8 mouse cellular contexts compared by ENCODE assay signal in the genomic region with DNA sequence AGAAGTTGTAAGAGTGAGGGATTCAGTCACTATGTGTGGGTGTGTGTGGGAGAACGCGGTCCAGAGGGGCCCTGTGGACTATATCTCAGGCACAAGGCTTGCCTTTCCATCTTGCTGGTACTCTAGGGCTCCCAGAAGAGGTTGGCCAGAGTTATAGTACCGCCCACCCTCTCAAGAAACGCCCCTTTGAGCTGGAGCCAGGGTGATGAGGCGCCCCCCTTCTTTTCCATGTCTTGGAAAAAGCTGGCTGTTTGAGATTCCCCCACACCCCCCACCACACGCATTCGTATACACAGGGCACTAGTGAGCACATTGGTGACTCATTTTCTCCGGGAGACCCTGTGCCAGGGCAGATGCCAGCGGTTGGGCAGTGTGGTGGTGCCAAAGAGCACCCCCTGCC. TPM values are rescaled to one million over a fixed set of nuclear protein-coding genes. Genes with fewer than 3 reads are reported as not detected.
DNase-seq lines count a peak whose midpoint lies in the region; ATAC-seq lines count a peak whose summit lies in the region.
"Had no signal": no experiment of that assay in that cellular context is flagged by ENCODE, and none has a peak within 500 bp of the region (broad histone marks: within the 10 kb centered on the region; RNA-seq: fewer than 3 reads in every experiment).

No protein-coding gene starts in this region.

- DNase-seq in 3T3-L1 (ENCODE audit: low read depth, low spot score) = peak; percentile 48
- peak; percentile 22 for DNase-seq in R1 (ENCODE audit: low read depth, low spot score)
- peak; percentile 14 for DNase-seq in hindbrain, embryonic 11.5 days (ENCODE audit: low spot score)
- DNase-seq in liver, embryonic 13.5 days = no peak
- DNase-seq in urinary bladder, postnatal 25 days (ENCODE audit: low spot score) = no peak
- DNase-seq in adrenal gland, postnatal 10 days = no peak

- H3K4me1 ChIP-seq in hindbrain, embryonic 11.5 days (replicated peaks; ENCODE audit: control insufficient read depth, insufficient read depth, low read length) = peaks cover 14% of the 10 kb centered on the region; the same call in 1 of the 2 replicates
- peaks cover 10% of the 10 kb centered on the region for H3K4me1 ChIP-seq in liver, embryonic 13.5 days (replicated peaks)
- H3K4me1 ChIP-seq in stomach, embryonic 15.5 days = peaks cover 28% of the 10 kb centered on the region

- no peak overlapping the region for H3K27ac ChIP-seq in hindbrain, embryonic 11.5 days (ENCODE audit: low read depth, low read length)
- H3K27ac ChIP-seq in liver, embryonic 13.5 days = no peak overlapping the region
- H3K27ac ChIP-seq in stomach, embryonic 15.5 days = peak overlapping the region; percentile 79

- H3K9me3 ChIP-seq in hindbrain, embryonic 11.5 days (ENCODE audit: control insufficient read depth, low read length) = no peaks in the 10 kb centered on the region
- H3K9me3 ChIP-seq in liver, embryonic 13.5 days (replicated peaks) = no peaks in the 10 kb centered on the region
- no peaks in the 10 kb centered on the region for H3K9me3 ChIP-seq in stomach, embryonic 15.5 days
- H3K9me3 ChIP-seq: megakaryocyte, embryonic 14.5 days had no signal

- no peak overlapping the region for H3K9ac ChIP-seq in hindbrain, embryonic 11.5 days (ENCODE audit: low read depth, low read length)
- peak overlapping the region; percentile 61 for H3K9ac ChIP-seq in liver, embryonic 13.5 days
- 0 out of 2 replicates have a peak overlapping the region, but pooled peaks have one; percentile 88 for H3K9ac ChIP-seq in stomach, embryonic 15.5 days

- H3K4me3 ChIP-seq in hindbrain, embryonic 11.5 days (ENCODE audit: low read depth, low read length) = peak overlapping the region; percentile 80
- peak overlapping the region; percentile 61 for H3K4me3 ChIP-seq in liver, embryonic 13.5 days (replicated peaks)
- H3K4me3 ChIP-seq in stomach, embryonic 15.5 days (replicated peaks) = peak overlapping the region; percentile 83

- no peaks in the 10 kb centered on the region for H3K36me3 ChIP-seq in hindbrain, embryonic 11.5 days (ENCODE audit: control insufficient read depth, insufficient read depth, low read length)
- H3K36me3 ChIP-seq in liver, embryonic 13.5 days = no peaks in the 10 kb centered on the region
- 0 out of 2 replicates have a peak, but pooled peaks cover 3% of the 10 kb centered on the region for H3K36me3 ChIP-seq in stomach, embryonic 15.5 days

- peaks cover 26% of the 10 kb centered on the region for H3K27me3 ChIP-seq in hindbrain, embryonic 11.5 days (ENCODE audit: control insufficient read depth, insufficient read depth, low read length)
- peaks cover 61% of the 10 kb centered on the region for H3K27me3 ChIP-seq in liver, embryonic 13.5 days
- no peaks in the 10 kb centered on the region; the same call in 1 of the 2 replicates for H3K27me3 ChIP-seq in stomach, embryonic 15.5 days (replicated peaks)

- peak; percentile 33 for ATAC-seq in hindbrain, embryonic 11.5 days (ENCODE audit: low FRiP score)
- 0 out of 2 replicates have a peak, but pooled peaks have one; percentile 11 for ATAC-seq in liver, embryonic 13.5 days (ENCODE audit: low read depth)
- ATAC-seq in stomach, embryonic 15.5 days (ENCODE audit: insufficient read depth, low FRiP score, low read depth) = peak; percentile 32; the same call in 1 of the 2 replicates

- peak overlapping the region; percentile 100 for H3K4me2 ChIP-seq in hindbrain, embryonic 11.5 days (replicated peaks; ENCODE audit: low read depth, low read length)
- peak overlapping the region; percentile 68 for H3K4me2 ChIP-seq in liver, embryonic 13.5 days
- H3K4me2 ChIP-seq in stomach, embryonic 15.5 days = peak overlapping the region; percentile 96

- 34% methylated on average over 9 of the region's 9 CpGs for whole genome bisulfite sequencing in hindbrain, embryonic 11.5 days
- 34% methylated on average over 9 of the region's 9 CpGs for WGBS in liver, embryonic 13.5 days (ENCODE audit: insufficient replicate concordance)
- 14% methylated on average over 9 of the region's 9 CpGs for WGBS in stomach, embryonic 15.5 days

RNA-seq across cellular contexts. Expression of a gene that starts 2.8 kb away (rescaled TPM):
- polyA plus RNA-seq in hindbrain, embryonic 11.5 days (2014; fragmentation: Nextera tagmentation; extraction: Ambion mirVana) = 3.7 and 4.4 TPM in 2 replicates
- 1.5 TPM in 2 replicates for polyA plus RNA-seq in liver, embryonic 13.5 days (2015; fragmentation: Nextera tagmentation; extraction: Ambion mirVana)
- polyA plus RNA-seq in stomach, embryonic 15.5 days (2015; fragmentation: Nextera tagmentation; extraction: Ambion mirVana) = 17.4 and 18.6 TPM in 2 replicates
- total RNA-seq in adrenal gland, postnatal 10 days (2021) = 10 to 100 TPM; 11.4 to 15.2 TPM

RNA-seq across cellular contexts. Expression of a gene that starts 44.6 kb away (rescaled TPM):
- not detected in 2 replicates for polyA plus RNA-seq in hindbrain, embryonic 11.5 days (2014; fragmentation: Nextera tagmentation; extraction: Ambion mirVana)
- 5.1 TPM in 2 replicates for polyA plus RNA-seq in liver, embryonic 13.5 days (2015; fragmentation: Nextera tagmentation; extraction: Ambion mirVana)
- 31.6 and 39.0 TPM in 2 replicates for polyA plus RNA-seq in stomach, embryonic 15.5 days (2015; fragmentation: Nextera tagmentation; extraction: Ambion mirVana)
- under 1 TPM in 1 of 2 experiments, not detected in 1; 0.45 TPM for total RNA-seq in adrenal gland, postnatal 10 days (2021)

Comparison
In these comparisons a context has a peak if more than half of its experiments do, and no peak if none do; other contexts are left out.
1. DNase-seq: peak in 3T3-L1 (single experiment), R1 (single experiment) and hindbrain, embryonic 11.5 days (single experiment); none in liver, embryonic 13.5 days (single experiment), urinary bladder, postnatal 25 days (single experiment) and adrenal gland, postnatal 10 days (single experiment).
2. Peak in every context shown above with its lines, with median percentiles within 50 percentile points of each other: ATAC-seq, H3K4me2 ChIP-seq and H3K4me3 ChIP-seq.